Mouse (Mus musculus): ENCODE data around the gene Clpsl2. TPM values are rescaled to one million over a fixed set of nuclear protein-coding genes. Genes with fewer than 3 reads are reported as not detected.
"Not testable (repeated sequence)": the region's sequence is repeated elsewhere in the genome, so short reads cannot be mapped to it uniquely, and the experiment has no call there.

The Clpsl2 gene
- total RNA-seq, 2 experiments from 2014 or later = not detected

- no peak for DNase-seq (ENCODE audit: low spot score in 2 of 2)
Measured at GRCm38 (mm10) chr17:28520561-28520960, 28.6 kb upstream of the Clpsl2 start.

DNA sequence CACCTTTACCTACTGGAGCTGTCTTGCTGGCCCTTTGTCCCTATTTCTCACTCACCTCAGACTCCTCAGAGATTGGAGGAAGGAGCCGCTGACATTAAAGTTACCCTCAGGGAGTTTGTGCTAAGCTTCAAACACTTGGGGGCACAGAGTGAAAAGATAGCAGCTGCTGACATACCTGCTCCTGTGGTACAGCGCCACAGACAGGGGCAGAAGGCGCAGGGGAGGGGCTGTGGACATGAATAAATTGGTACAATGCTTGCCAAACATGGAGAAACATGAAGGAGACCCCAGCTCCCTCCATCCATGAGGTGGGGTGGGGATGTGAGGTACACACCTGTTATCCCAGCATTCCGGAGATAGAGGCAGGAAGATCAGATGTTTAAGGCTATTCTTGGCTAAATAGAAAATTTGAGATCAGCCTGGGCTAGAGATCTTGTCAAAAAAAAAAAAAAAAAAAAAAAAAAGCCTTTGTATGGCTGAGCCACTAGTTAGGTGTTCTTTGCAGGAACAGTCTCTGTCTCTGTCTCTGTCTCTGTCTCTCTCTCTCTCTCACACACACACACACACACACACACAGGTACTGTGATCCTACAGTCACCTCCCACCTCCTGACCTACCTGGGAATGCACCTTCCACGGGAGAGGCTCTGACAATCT is 28.0 kb upstream of the Clpsl2 start:
- DNase-seq (ENCODE audit: low spot score in 2 of 2) = no peak

GRCm38 (mm10) chr17:28521920-28522319 is 27.3 kb upstream of the Clpsl2 start:
- no peak for DNase-seq (ENCODE audit: low spot score in 2 of 2)

DNA sequence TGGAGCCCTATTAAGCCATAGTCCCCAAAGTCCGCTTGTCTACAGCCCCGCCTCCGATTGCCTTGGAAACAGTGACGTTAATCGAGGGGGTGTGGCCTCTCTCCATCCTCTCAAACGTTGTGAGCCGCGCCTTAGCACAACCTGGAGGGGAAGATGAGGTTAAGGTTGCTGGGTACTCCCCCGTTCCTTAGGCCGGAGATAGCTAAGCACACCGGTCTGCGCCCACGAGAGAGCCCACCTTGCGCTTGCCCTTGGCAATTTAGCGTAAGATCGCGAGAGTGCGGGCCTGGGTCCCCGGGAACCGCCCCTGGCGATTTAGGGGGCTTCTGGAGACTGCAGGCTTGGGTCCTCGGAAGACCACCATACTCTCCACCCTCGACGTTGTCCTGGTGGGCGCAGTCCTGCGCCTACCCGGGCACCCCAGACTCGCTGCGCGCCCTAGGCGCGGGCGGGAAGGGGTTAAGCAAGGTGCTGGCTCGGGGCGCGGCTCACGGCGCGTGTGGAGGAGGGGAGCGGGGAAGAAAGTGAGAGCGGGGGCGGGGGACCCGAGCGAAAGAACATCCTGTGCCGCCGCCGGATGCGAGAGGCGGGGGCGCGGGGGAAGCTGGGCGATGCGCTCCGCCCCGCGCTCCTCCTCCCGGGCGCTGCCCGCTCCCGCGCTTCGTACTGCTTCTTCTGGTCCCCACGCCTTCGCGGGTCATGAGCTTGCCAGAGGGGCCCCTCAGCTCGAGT is 26.4 kb upstream of the Clpsl2 start:
- DNase-seq (ENCODE audit: low spot score in 2 of 2) = peak; percentile 88 to 91

DNA sequence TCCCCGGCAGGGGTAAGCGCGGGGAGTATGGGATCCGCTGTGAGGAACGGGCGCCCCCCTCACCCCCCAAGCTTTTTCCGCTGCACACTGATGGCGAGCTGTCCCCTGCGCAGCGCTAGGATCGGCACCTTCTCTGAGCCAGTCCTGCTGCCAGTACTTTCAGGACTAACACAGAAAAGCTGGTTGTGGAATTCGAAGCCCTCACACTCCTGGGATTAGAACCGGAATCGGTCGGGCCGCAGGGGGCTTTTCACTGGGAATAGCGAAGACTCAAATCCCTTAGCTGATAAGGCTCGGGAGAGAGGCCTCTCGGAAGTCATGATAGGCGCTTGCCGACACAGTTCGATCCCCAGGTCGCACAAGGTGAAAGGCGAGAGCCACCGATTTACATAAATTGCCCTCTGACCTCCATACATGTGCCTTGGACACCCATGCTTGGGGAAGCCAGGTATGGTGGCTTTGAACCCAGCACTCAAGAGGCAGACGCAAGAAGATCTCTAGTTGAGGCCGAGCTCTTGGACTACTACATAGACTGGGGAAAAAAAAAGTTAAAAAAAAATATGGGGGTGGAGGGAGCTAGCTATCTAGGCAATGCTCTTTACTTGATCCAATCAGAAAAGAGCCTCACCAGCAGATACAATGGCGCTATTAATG is 25.7 kb upstream of the Clpsl2 start:
- DNase-seq (ENCODE audit: low spot score in 2 of 2) = no peak

GRCm38 (mm10) chr17:28524009-28524695 is 25.1 kb upstream of the Clpsl2 start:
- no peak for DNase-seq (ENCODE audit: low spot score in 2 of 2)

DNA sequence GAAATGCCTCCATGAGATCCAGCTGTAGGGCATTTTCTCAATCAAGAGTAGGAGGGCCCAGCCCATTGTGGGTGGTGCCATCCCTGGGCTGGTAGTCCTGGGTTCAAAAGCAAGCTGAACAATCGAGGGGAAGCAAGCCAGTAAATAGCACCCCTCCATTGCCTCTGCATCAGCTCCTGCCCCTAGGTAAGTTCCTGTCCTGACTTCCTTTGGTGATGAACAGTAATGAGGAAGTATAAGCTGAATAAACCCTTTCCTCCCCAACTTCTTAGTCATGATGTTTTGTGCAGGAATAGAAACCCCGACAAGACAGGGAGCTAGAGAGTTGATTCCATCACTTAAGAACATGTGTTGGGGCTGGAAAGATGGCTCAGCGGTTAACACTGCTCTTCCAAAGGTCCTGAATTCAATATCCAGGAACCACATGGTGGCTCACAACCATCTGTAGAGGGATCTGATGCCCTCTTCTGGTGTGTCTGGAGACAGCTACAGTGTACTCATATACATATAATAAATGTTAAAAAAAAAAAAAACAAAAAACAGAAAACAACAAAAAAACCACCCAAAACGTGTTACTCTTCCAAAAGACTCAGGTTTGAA is 24.3 kb upstream of the Clpsl2 start:
- DNase-seq (ENCODE audit: low spot score in 2 of 2) = no peak

DNA sequence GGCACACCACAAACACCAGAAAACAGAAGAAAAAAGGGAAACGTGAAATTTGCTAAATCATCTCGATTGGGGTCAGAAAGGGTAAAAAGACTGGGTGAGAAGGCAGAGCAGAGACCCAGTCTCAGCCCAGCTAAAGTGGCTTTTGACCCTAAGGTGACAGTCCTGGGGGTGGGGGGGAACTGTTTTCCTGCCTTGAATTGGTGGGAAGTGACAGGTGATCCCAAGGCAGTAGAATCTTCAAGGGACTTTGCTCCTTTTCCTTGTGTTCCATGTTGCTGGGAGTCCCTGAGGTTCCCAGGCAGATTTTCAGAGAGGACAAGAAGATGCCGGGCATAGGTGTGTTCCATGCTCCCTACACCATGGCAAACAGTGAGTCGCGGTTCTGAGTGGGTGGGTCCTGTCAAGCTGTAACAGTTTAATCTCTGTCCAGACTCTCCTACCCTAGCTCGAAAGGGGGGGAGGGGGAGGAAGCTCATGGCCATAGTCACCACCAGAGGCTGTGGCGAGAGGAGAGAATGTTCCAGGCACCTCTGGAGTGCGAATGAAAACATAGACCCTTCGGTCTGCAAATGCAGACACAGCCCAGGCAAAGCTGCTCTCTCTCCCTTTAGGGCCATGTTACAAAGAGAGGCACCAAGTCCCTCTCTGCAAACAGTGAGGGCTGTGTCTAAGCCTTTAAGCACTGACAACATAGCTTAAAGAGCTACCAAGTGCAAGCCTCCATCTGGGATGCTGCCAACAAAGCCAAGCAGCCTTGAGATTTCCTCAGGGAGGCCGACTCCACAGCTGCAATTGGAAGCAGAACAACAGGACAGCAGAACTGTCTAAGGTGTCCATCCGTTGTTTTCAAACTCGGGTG is 21.8 kb upstream of the Clpsl2 start:
- DNase-seq (ENCODE audit: low spot score in 2 of 2) = no peak

GRCm38 (mm10) chr17:28528043-28528351 is 21.2 kb upstream of the Clpsl2 start:
- peak; percentile 92 to 93 for DNase-seq (ENCODE audit: low spot score in 2 of 2)

- no peak for DNase-seq (ENCODE audit: low spot score in 2 of 2)
Measured at GRCm38 (mm10) chr17:28529116-28529515, 20.1 kb upstream of the Clpsl2 start.

- no peak for DNase-seq (ENCODE audit: low spot score in 2 of 2)
Measured at GRCm38 (mm10) chr17:28530506-28530905, 18.7 kb upstream of the Clpsl2 start, which contains the start of gene Armc12. Gene Armc12, plus strand, starts transcription at chr17:28530806.

DNA sequence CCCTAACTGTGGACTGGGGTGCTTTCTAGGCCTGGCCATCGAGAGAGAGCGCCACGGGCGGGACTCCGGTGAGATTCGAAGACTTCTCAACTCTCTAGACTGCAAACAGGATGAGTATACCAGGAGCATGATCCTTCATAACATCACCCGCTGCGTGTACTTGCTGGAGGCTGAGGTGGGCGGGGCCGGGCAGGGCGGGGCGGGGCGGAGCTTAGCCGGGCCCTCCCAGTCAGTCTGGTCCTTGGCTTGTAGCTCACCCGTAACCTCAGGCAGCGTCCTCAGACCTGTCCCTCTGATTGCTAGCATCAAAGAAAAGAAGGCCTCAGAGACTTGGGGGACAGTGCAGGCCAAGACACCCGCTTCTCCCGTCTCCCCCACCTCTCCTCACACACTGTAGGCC is 17.3 kb upstream of the Clpsl2 start:
- no peak for DNase-seq (ENCODE audit: low spot score in 2 of 2)

DNA sequence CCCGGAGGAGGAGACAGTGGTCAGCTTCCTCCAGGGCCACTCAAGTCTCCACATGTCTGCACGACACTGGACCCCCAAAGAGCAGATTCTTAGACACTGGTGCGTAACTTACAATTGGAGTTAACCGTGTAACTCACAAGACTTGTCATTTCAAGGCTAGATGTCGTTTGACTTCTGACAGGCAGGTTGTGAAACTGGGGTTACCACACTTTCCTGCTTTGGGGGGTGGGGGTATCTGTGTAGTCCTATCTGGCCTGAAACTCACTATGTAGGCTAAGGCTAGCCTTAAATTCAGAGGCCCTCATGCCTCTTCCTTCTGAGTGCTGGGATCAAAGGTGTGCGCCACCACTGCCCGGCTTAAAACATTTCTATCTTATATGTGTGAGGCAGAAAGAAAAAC is 16.7 kb upstream of the Clpsl2 start:
- no peak for DNase-seq (ENCODE audit: low spot score in 2 of 2)

DNA sequence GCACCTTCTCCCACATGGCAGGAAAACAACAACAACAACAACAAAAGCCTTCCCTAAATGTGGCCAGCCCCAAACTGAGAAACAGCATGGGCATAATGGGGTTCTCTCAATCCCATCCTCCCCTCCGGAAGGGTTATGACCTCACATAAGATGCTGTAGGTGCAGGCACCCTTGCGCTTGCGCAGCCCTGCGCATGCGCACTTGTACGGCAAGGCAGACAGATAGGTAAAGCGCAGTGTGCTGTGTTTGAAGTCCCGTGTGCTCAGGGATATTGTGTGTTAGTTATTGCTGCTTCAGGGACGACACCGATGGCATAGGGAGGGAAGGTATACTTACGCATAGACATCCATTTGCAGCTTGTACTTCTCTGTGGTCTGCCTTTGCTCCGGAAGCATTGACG is 15.9 kb upstream of the Clpsl2 start:
- DNase-seq (ENCODE audit: low spot score in 2 of 2) = no peak

- DNase-seq (ENCODE audit: low spot score in 2 of 2) = no peak
Measured at GRCm38 (mm10) chr17:28537881-28538280, 11.3 kb upstream of the Clpsl2 start.

GRCm38 (mm10) chr17:28546925-28547324 is 2.3 kb upstream of the Clpsl2 start:
- DNase-seq (ENCODE audit: low spot score in 2 of 2) = no peak

GRCm38 (mm10) chr17:28548550-28548949 is 661 bp upstream of the Clpsl2 start:
- DNase-seq (ENCODE audit: low spot score in 2 of 2) = no peak

GRCm38 (mm10) chr17:28553040-28553793 is 4.0 kb downstream of the Clpsl2 start:
- DNase-seq (ENCODE audit: low spot score in 2 of 2) = peak; percentile 83 to 89

DNA sequence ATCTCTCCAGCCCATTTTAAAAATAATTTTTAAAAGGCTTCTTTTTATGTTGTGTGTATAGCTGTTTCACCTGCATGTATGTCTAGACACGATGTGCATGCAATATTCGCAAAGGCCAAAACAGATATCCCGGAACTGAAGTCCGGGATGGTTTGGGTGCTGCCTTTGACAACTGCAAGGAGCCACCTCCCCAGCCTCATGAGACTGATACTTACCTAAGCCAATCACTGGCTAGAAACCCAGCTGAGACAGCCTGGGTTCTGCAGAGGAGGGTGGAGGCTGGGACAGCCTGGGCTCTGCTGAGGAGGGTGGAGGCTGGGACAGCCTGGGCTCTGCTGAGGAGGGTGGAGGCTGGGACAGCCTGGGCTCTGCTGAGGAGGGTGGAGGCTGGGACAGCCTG is 4.8 kb downstream of the Clpsl2 start:
- not testable (repeated sequence) for DNase-seq (ENCODE audit: low spot score in 2 of 2)
